Mouse (Mus musculus) megakaryocyte, embryonic 14.5 days (primary cell): Measurements from ENCODE around the gene Hipk2.

Source experiments
- FLI1 ChIP-seq: IDR thresholded peaks from 2 replicates; pipeline ENCODE4 v1.6.1; 2012; ENCODE audit warnings: low read length, inconsistent platforms, mixed read lengths
- GATA1 ChIP-seq: IDR thresholded peaks from 3 replicates; pipeline ENCODE4 v1.6.1; 2012; ENCODE audit warnings: mixed read lengths, low read length, inconsistent platforms, borderline replicate concordance

DNA sequence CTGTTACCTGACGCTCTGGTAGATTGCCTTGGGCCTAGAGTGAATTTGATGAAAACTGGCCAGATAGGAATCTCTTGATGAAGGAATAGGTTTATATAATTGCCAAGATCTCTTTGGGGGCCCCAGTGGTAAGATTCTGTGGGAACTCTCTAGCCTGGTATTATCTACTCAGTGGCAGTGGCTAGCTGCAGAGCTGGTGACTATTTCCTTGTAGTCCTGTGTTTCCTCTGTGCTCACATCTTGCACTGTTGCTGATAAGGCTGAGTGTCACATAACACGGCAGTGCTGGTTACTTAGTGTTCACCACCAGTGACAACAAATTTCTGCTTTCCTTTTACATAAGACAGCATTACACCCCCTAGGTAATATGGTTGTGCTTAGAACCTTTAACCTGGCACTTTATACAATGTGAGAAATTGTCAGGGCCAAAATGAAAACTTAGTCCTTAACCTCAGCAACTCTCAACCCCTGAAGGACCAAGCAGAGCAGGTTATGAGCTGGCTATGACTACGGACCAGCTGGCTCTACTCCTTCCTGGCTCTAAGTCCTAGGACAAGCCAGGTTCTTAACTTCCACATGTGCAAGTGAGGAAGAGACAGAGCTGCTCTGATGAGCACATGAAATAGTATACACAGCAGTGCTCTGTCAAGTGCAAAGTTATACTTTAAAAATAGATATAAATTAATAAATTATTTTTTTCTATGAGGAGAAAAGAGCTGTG is 80.7 kb downstream of the Hipk2 start:
- peak; percentile 87; the same call in 1 of the 3 replicates for TF ChIP-seq GATA1
- TF ChIP-seq FLI1 = no peak
